Mouse (Mus musculus) T-helper 17 cell (primary cell): Measurements from ENCODE around the gene Mbd3l2.
"Not testable (repeated sequence)": the region's sequence is repeated elsewhere in the genome, so short reads cannot be mapped to it uniquely, and the experiment has no call there.

ENCODE experiments used
- in situ Hi-C, 2 experiments: fragments of 300-600 bp; cut with MboI, MseI; formaldehyde crosslinking; loops; 1 replicate in 1 of 2; 2 replicates in 1 of 2; pipeline ENCODE4 v1.15.1; 2025; ENCODE audit warnings: high pct_unique_total_duplicates in 2 of 2

Mbd3l2 gene

DNA sequence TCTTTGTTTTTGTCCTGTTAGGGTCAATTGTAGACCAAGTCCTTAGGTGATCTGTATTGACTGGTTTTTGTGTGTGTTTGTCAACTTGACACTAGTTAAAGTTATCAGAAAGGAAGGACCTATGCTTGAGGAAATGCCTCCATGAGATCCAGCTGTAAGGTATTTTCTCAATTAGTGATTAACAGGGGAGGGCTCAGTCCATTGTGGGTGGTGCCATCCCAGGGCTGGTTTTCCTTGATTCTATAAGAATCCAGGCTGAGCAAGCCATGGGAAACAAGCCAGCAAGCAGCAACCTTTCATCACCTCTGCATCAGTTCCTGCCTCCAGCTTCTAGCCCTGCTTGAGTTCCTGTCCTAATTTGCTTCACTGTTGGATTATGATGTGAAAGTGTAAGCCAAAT is at the start of gene Mbd3l2:
Gene Mbd3l2 (plus strand): TSS at position 301 of the 400 bp plus-strand sequence.
- in situ Hi-C loops, result no loop called here

DNA sequence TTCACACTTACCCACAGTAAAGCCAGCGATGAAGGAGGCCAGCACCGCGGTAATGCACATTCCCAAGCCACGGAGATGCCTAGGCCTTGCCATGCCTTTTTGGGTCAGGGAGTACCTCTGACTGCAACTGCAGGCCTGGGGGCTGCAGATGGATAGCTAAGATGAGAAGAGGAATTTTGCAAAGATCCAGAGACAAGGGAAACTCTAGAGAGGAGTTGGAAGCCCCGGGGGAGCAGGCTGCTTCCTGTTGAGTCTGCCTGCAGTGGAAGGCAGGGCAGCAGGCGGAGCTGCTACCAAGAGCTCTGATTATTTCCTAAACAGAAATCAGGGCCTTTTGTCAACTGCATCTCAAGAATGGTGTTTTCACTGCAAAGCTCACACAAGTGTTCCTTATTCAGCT is 44.7 kb upstream of the Mbd3l2 start:
- in situ Hi-C loops, result no loop called here

- in situ Hi-C loops, result no loop called here
Observed at GRCm38 (mm10) chr9:18399629-18400028, 30.8 kb upstream of the Mbd3l2 start.

GRCm38 (mm10) chr9:18402895-18403294 is 27.6 kb upstream of the Mbd3l2 start, which contains the start of gene Naalad2:
Gene Naalad2 (minus strand): TSS chr9:18402995.
- in situ Hi-C loops, result not testable (repeated sequence)

GRCm38 (mm10) chr9:18404118-18404517 is 26.3 kb upstream of the Mbd3l2 start, which contains the start of gene Ubtfl1:
Gene Ubtfl1 (plus strand): TSS chr9:18404418.
- in situ Hi-C loops, result no loop called here

- in situ Hi-C loops, result not testable (repeated sequence)
Observed at GRCm38 (mm10) chr9:18412371-18412770, 18.1 kb upstream of the Mbd3l2 start.

DNA sequence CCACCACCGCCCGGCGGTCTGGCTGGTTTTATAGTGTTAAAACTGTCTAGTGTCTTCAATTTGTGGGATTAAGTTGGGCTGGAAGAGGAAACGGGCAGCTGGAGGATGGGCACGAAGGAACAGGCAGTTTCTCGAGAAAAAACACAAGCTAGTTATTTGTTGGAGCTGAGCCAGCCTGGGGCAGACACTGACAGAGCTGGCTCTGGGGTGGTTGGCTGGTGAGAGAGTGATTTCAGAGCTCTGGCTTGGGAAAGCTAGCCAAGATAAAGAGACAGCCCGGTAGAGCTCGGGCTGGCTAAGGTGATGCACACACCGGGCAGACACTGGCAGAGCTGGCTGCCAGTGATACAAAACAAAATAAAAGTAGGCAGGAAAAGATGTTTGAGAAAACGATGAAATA is 1.2 kb downstream of the Mbd3l2 start:
- in situ Hi-C loops, result no loop called here

GRCm38 (mm10) chr9:18456520-18456919 is 26.1 kb downstream of the Mbd3l2 start:
- in situ Hi-C loops, result loop anchor here in 1 of 2 experiments (25.0 kb wide), 1 partner anchor 1156 kb away; the partner anchor contains the start of gene Zfp317

DNA sequence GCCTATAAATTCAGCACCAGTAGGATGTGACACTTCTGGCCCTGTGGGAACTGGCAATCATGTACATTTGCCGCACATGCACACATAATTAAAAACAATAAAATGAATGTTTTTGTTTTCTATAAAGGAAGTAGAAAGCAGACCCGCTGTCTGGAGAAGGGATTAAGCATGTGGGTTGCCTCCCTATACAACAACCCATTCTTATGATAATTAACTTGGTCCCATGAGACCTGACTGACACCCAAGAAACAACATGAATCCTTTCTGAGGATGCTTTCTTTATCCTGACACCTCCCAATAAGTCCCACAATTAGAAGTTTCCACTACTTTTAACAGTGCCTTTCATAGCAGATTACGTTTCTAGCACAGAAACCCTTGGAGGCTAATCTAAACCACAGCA is 36.9 kb downstream of the Mbd3l2 start:
- in situ Hi-C loops, result loop anchor here in 1 of 2 experiments (25.0 kb wide), 1 partner anchor 1145 kb away; the partner anchor contains the start of gene Zfp317

- in situ Hi-C loops, result loop anchor here in 1 of 2 experiments (25.0 kb wide), 1 partner anchor 1144 kb away; the partner anchor contains the start of gene Zfp317
Observed at GRCm38 (mm10) chr9:18468005-18468404, 37.6 kb downstream of the Mbd3l2 start.

DNA sequence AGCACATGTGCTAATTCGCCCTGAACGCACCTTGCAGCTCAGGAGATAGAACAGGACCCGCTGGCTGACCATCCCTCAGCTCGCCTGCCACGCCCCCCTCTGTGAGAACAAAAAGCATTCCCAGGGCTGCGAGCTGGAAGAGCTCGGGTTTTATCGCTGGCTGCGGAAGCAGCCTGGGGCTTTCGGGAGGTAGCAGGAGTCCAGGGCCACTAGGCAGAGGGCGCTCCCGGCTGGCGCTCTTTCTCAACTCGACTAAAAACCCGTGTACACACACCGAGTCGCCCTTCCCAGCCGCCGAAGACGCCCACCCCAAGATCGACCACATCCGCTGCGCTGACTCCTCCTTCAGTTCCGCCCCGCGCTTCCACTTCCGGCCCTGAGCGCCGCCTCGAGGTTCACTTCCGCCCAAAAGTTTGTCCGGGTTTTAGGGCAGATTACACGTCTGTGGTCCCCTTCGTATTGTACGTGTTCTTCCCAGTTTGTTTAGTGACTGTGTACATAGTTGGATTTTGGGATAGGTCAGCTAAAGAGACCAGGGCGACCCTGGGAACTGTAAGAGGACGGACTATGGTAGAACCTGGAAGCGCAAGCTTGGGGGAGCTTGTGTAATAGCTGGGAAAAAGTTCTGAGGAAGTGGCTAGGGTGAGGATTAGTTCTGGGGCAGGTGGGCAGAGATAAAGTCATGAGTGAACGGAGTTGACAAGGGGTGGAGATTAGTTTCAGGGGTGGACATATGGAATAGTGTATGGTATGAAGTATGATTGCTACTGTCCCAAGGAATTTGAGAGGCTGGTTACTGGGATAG is 43.1 kb downstream of the Mbd3l2 start:
- in situ Hi-C loops, result loop anchor here (5.0 to 25.0 kb wide), 3 partner anchors 186 to 1139 kb away; partner anchors contain the start of gene Zfp317 (in 1 of the 2)

GRCm38 (mm10) chr9:18478168-18478567 is 47.7 kb downstream of the Mbd3l2 start, which contains the start of the genes Zfp558 and Mbd3l1:
Gene Zfp558 (minus strand): TSS chr9:18478268.
Gene Mbd3l1 (plus strand): TSS chr9:18478359.
- in situ Hi-C loops, result loop anchor here in 1 of 2 experiments (10.0 kb wide), 1 partner anchor 193 kb away; no protein-coding TSS in a partner anchor
